Mouse (Mus musculus) neural tube, embryonic 15.5 days (tissue): ENCODE data around the gene Mdga1. TPM values are rescaled to one million over a fixed set of nuclear protein-coding genes. Genes with fewer than 3 reads are reported as not detected.

Experiments used
- ATAC-seq: fragments of 200-750 bp; cut with Nextera tagmentation; 2 replicates; pipeline ENCODE4 v1.8.0; 2017; ENCODE audit warnings: mild to moderate bottlenecking, moderate TSS enrichment, moderate library complexity; ENCODE audit not compliant: low FRiP score
- H3K27ac ChIP-seq: fragments of 300-500 bp; sonication (generic); replicated peaks from 2 replicates; pipeline ENCODE4 v1.5.1; 2015; ENCODE audit warnings: mild to moderate bottlenecking, inconsistent platforms
- H3K27me3 ChIP-seq: fragments of 300-500 bp; sonication (generic); replicated peaks from 2 replicates; pipeline ENCODE4 v1.6.1; 2015; ENCODE audit warnings: inconsistent platforms
- H3K36me3 ChIP-seq: fragments of 300-500 bp; sonication (generic); 2 replicates; pipeline ENCODE4 v1.6.1; 2015; ENCODE audit warnings: inconsistent platforms
- H3K4me1 ChIP-seq: fragments of 300-500 bp; sonication (generic); 2 replicates; pipeline ENCODE4 v1.6.1; 2015; ENCODE audit warnings: inconsistent platforms
- H3K4me2 ChIP-seq: fragments of 300-500 bp; sonication (generic); 2 replicates; pipeline ENCODE4 v1.6.1; 2015; ENCODE audit warnings: inconsistent platforms, mild to moderate bottlenecking, moderate library complexity
- H3K4me3 ChIP-seq: fragments of 300-500 bp; sonication (generic); replicated peaks from 2 replicates; pipeline ENCODE4 v1.5.1; 2015; ENCODE audit warnings: mild to moderate bottlenecking, inconsistent platforms
- H3K9ac ChIP-seq: fragments of 300-500 bp; sonication (generic); replicated peaks from 2 replicates; pipeline ENCODE4 v1.6.1; 2015; ENCODE audit warnings: mild to moderate bottlenecking, inconsistent platforms
- H3K9me3 ChIP-seq: fragments of 300-500 bp; sonication (generic); replicated peaks from 2 replicates; pipeline ENCODE4 v1.6.1; 2016; ENCODE audit warnings: inconsistent platforms
- WGBS: fragments of 180-500 bp; shearing (Covaris S2); methylation state at CpG from one replicate; pipeline ENCODE4 v1.1.7; 2015; ENCODE audit warnings: mixed read lengths; 5-methylcytosine and 5-hydroxymethylcytosine counted together
- polyA plus RNA-seq: library from polyadenylated mRNA; unstranded; fragments of >200 nt; fragmentation: Nextera tagmentation; extraction: Ambion mirVana; gene quantifications from 2 replicates; pipeline ENCODE4 v1.2.1, GENCODE M21; 2015

Mdga1 gene
- polyA plus RNA-seq, 1 experiment from 2014 or later: 10.9 TPM

GRCm38 (mm10) chr17:29834768-29835167, 135.1 kb downstream of the Mdga1 start:
- H3K27ac ChIP-seq: no peak overlapping the region
- WGBS: 34% methylated on average over 7 of the region's 7 CpGs
- ATAC-seq: no peak

DNA sequence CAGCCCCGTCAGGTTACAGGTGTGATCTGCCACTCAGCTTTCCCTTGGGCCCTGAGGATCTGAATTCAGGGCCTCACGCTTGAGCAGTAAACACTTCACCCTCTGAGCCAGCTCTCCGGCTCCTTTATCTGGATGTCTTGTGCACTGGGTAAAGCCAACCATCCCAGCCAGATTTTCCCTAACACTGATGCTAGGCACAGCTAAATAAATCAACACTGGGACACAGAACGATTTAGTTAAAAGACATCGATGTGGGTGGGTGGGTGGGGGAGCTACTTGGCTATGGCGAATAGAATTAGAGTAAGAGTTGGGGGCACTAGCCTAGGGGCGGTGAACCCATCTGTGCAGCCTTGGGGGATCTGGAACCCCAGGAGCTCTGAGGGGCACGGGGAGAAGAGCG, 135.6 kb downstream of the Mdga1 start:
- 51% methylated on average over 9 of the region's 9 CpGs for WGBS
- H3K27ac ChIP-seq: no peak overlapping the region
- ATAC-seq: no peak

More at GRCm38 (mm10) chr17:29834768-29835167, 135.1 kb downstream of the Mdga1 start:
- H3K4me1 ChIP-seq: peaks cover 10% of the 10 kb centered on the region
- H3K4me2 ChIP-seq: no peak overlapping the region
- H3K9ac ChIP-seq: no peak overlapping the region
- H3K9me3 ChIP-seq: no peaks in the 10 kb centered on the region
- H3K27me3 ChIP-seq: no peaks in the 10 kb centered on the region
- H3K36me3 ChIP-seq: no peaks in the 10 kb centered on the region
- no peak overlapping the region for H3K4me3 ChIP-seq

GRCm38 (mm10) chr17:29831696-29832095, 138.2 kb downstream of the Mdga1 start:
- no peak for ATAC-seq
- Histone ChIP-seq H3K27me3 (no peaks in the 10 kb centered on the region), H3K4me3 (no peak overlapping the region), H3K4me1 (no peaks in the 10 kb centered on the region), H3K4me2 (no peak overlapping the region), H3K9me3 (no peaks in the 10 kb centered on the region), H3K27ac (no peak overlapping the region), H3K9ac (no peak overlapping the region), H3K36me3 (no peaks in the 10 kb centered on the region)
- 94% methylated on average over 11 of the region's 11 CpGs for WGBS

More for the DNA sequence above, 135.6 kb downstream of the Mdga1 start:
- H3K4me3 ChIP-seq: no peak overlapping the region
- peaks cover 10% of the 10 kb centered on the region for H3K4me1 ChIP-seq
- H3K27me3 ChIP-seq: no peaks in the 10 kb centered on the region
- H3K4me2 ChIP-seq: no peak overlapping the region
- H3K36me3 ChIP-seq: no peaks in the 10 kb centered on the region
- no peak overlapping the region for H3K9ac ChIP-seq
- no peaks in the 10 kb centered on the region for H3K9me3 ChIP-seq

DNA sequence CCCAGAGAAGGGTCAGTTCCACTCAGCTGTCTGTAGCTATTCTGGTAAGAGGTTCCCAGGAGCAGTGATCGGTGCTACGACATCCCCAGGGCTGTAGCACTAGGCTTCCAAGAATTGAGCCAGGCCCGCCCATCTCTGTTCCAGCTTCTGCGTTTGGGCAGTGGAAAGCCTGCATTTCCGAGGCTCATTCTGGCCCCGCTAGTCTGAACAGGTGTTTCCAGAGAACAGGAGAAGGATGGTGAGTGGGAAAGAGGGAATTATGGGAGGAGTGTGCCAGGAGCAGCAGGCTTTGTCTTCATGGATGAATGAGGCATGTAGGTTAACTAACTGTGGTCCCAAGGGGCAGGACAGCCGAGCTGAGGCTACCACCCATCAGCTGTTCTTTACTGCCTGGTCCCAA, 140.8 kb downstream of the Mdga1 start:
- Histone ChIP-seq H3K4me1 (no peaks in the 10 kb centered on the region), H3K27me3 (no peaks in the 10 kb centered on the region), H3K27ac (no peak overlapping the region), H3K4me2 (no peak overlapping the region), H3K36me3 (no peaks in the 10 kb centered on the region), H3K9ac (no peak overlapping the region), H3K4me3 (no peak overlapping the region), H3K9me3 (no peaks in the 10 kb centered on the region)
- ATAC-seq: no peak
- WGBS: 77% methylated on average over 7 of the region's 7 CpGs

DNA sequence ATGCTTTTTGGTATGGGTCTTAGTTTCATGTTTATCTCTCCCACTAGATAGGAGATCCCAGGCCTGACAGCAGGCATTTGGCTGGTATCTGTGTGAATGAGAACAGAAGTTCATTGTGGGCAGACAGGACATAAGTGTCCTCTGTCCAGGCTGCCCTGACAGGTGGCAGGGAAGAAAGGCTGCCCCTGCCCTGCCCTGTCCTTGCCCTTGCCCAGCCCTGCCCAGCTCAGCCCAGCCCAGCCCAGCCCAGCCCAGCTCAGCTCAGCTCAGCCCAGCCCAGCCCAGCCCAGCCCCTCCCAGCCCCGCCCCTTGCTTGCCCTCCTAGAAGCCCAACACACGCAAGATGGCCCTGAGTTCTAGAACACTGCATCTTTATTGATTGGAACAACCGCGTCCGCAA, 142.3 kb downstream of the Mdga1 start:
- no peak overlapping the region for H3K9ac ChIP-seq
- H3K4me2 ChIP-seq: no peak overlapping the region
- no peaks in the 10 kb centered on the region for H3K36me3 ChIP-seq
- WGBS: 65% methylated on average over 5 of the region's 5 CpGs
- H3K9me3 ChIP-seq: no peaks in the 10 kb centered on the region
- no peak overlapping the region for H3K4me3 ChIP-seq
- H3K4me1 ChIP-seq: no peaks in the 10 kb centered on the region
- no peak overlapping the region for H3K27ac ChIP-seq
- no peaks in the 10 kb centered on the region for H3K27me3 ChIP-seq
- ATAC-seq: no peak

DNA sequence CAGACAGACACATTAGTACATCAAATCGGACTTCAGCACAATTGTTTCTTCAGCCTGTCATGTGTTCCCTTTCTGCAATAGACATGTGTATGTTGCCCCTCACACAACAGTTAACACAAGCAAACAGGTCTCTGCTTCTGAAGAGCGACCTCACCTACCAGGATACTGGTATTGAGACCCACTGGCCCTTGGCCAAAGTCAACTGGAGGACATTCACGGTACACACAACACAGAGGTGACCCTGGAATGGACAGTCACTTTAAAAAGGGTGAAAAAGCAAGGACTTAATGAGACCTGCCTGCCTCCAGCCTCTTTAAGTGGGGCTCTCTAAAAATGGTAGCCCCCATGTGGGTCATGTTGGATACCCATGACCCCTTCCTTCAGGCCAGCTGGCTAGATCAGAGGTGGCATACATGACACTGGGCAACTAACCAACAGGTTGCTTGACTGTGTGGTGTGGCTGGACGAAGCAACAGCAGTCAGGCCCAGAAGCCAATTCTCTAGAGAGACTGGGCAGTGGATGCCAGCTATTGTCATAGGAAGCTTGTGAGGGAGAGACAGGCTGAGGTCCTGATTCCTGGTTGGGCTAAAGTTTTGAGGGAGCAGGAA, 145.3 kb downstream of the Mdga1 start:
- no peaks in the 10 kb centered on the region for H3K27me3 ChIP-seq
- H3K9me3 ChIP-seq: no peaks in the 10 kb centered on the region
- H3K9ac ChIP-seq: no peak overlapping the region
- WGBS: 77% methylated on average over 4 of the region's 4 CpGs
- ATAC-seq: no peak
- no peaks in the 10 kb centered on the region for H3K36me3 ChIP-seq
- H3K4me1 ChIP-seq: no peaks in the 10 kb centered on the region
- no peak overlapping the region for H3K27ac ChIP-seq
- no peak overlapping the region for H3K4me2 ChIP-seq
- no peak overlapping the region for H3K4me3 ChIP-seq

GRCm38 (mm10) chr17:29824208-29824509, 145.7 kb downstream of the Mdga1 start:
- no peak overlapping the region for H3K4me3 ChIP-seq
- no peak overlapping the region for H3K27ac ChIP-seq
- no peaks in the 10 kb centered on the region for H3K9me3 ChIP-seq
- 72% methylated on average over 5 of the region's 5 CpGs for WGBS
- no peak overlapping the region for H3K4me2 ChIP-seq
- no peak overlapping the region for H3K9ac ChIP-seq
- H3K36me3 ChIP-seq: no peaks in the 10 kb centered on the region
- no peak for ATAC-seq
- H3K27me3 ChIP-seq: no peaks in the 10 kb centered on the region
- H3K4me1 ChIP-seq: no peaks in the 10 kb centered on the region; the same call in 1 of the 2 replicates

DNA sequence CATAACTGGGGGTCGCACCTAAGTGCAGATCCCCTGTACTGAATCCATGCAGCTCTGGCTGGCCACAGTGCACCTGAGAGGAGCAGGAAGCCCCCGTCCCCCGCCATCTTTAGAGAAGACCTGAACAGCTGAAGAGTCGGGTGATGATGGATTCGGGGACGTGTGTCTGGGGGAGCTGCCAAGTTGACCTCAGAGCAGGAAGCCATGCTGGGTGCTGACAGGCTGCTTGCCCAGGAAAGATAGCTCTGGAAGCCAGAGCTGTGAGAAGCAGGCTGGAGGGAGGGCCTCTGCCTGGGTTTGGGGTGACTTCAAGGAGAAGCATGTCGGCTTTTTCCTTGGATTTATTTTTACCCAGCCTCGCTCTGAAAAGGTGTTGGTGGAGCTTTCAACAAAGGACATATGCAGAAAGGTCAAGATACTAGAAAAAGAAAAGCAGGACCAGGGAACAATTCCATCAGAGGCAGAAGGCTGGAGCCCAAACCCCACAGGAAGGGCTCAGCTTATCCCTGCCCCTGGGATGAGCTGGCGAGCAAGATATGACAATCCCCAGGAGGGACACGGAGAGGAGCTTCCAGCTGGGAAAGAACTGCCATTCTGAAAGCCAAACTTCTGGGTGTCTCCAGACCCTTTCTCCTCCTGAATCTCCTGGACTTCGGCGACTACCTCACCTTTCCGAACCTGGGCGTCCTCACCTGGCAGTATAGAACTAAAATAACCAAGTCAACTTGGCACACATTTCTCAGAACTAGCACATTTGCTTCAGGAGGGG, 146.3 kb downstream of the Mdga1 start:
- no peak overlapping the region for H3K4me2 ChIP-seq
- H3K9ac ChIP-seq: no peak overlapping the region
- H3K27ac ChIP-seq: no peak overlapping the region
- 75% methylated on average over 14 of the region's 14 CpGs for WGBS
- H3K4me1 ChIP-seq: peaks cover 5% of the 10 kb centered on the region
- H3K27me3 ChIP-seq: no peaks in the 10 kb centered on the region
- no peaks in the 10 kb centered on the region for H3K36me3 ChIP-seq
- H3K9me3 ChIP-seq: no peaks in the 10 kb centered on the region
- no peak overlapping the region for H3K4me3 ChIP-seq
- ATAC-seq: no peak

- Histone ChIP-seq H3K27ac (no peak overlapping the region), H3K4me2 (no peak overlapping the region), H3K9ac (no peak overlapping the region), H3K4me1 (peaks cover 17% of the 10 kb centered on the region), H3K27me3 (no peaks in the 10 kb centered on the region), H3K4me3 (no peak overlapping the region), H3K36me3 (no peaks in the 10 kb centered on the region), H3K9me3 (no peaks in the 10 kb centered on the region)
- 90% methylated on average over 3 of the region's 3 CpGs for WGBS
- no peak for ATAC-seq
Observed at GRCm38 (mm10) chr17:29819608-29820007, 150.3 kb downstream of the Mdga1 start.

DNA sequence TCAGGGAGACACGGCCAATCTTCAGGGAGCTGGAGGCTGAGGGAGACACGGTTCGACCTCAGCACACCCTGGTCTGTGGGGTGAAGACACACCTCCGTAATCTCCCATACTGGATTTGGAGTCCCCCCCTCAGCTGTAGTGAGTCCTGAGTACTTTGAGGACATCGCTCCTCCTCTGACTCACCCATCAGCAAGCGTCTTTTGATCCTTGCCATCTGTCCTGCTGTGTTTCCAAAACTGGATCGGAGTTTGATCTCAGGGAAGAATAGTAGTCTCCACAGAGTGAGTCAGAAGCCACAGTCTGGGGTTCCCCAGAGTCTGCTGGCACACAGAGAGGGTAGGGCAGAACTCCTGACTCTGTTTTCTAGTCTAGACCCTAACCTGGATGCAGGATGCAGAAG, 150.9 kb downstream of the Mdga1 start:
- 83% methylated on average over 7 of the region's 7 CpGs for WGBS
- ATAC-seq: no peak
- Histone ChIP-seq H3K9ac (no peak overlapping the region), H3K36me3 (no peaks in the 10 kb centered on the region), H3K4me3 (no peak overlapping the region), H3K9me3 (no peaks in the 10 kb centered on the region), H3K4me1 (peaks cover 17% of the 10 kb centered on the region), H3K27me3 (no peaks in the 10 kb centered on the region), H3K4me2 (no peak overlapping the region), H3K27ac (no peak overlapping the region)

DNA sequence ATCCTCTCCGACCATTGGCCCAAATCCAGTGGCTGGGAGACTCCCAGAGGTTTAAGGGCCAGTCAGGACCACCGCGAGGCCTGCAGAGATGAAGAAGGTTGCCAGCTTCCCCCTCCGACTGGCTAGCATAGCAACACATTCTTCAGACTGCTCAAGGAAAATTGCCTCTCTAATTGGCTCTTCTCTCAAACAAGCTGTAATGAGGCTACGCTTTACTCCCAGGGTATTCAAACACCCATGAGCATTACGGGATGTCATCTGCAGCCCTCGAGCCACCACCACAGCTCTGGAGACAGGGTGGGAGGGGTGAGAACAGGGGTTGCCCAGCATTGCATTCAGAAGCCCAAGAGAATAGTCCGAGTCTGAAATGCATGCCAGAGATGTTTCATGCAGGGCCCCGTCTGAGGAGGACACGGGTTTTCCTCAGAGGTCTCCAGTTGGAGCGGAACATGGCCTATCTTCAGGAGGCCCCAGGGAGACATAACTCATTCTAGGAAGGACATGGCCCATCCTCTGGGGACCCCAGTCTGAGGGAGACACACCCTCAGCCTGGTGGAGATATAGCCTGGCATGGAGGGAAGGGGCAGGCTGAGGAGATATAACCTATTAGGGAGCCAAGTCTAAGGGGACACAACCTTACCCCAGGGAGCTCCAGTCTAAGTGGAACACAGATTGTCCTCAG, 151.5 kb downstream of the Mdga1 start:
- Histone ChIP-seq H3K27ac (no peak overlapping the region), H3K4me2 (no peak overlapping the region), H3K27me3 (no peaks in the 10 kb centered on the region), H3K9me3 (no peaks in the 10 kb centered on the region), H3K4me3 (no peak overlapping the region), H3K36me3 (no peaks in the 10 kb centered on the region), H3K9ac (no peak overlapping the region), H3K4me1 (peaks cover 17% of the 10 kb centered on the region)
- 14% methylated on average over 11 of the region's 11 CpGs for WGBS
- ATAC-seq: 0 out of 2 replicates have a peak, but pooled peaks have one; percentile 50

DNA sequence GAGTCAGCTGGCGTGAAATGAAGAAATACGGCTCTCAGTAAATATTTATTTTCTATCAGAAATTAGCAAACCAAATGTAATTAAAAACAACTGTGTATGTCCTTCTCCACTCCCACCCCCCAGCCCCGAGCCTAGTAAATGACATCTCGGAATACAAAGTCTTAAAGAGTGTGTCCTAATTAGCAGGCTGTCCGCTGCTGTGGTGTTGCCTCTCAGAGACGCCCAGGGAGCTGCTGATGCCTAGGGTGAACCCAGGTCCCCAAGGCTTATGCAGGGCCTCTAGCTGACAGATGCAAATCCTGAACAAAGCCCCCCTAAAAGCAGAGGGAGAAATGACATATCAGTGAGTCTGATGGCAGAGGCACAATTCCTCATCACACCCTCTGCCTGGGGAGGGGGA, 155.1 kb downstream of the Mdga1 start:
- H3K27me3 ChIP-seq: no peaks in the 10 kb centered on the region
- WGBS: 34% methylated on average over 6 of the region's 6 CpGs
- H3K4me2 ChIP-seq: no peak overlapping the region
- H3K9ac ChIP-seq: no peak overlapping the region
- H3K9me3 ChIP-seq: no peaks in the 10 kb centered on the region
- H3K36me3 ChIP-seq: no peaks in the 10 kb centered on the region
- ATAC-seq: no peak
- H3K4me1 ChIP-seq: peaks cover 19% of the 10 kb centered on the region
- no peak overlapping the region for H3K4me3 ChIP-seq
- H3K27ac ChIP-seq: no peak overlapping the region
